Mouse (Mus musculus): ENCODE results near the gene Bbs9. TPM values are rescaled to one million over a fixed set of nuclear protein-coding genes. Genes with fewer than 3 reads are reported as not detected.

The Bbs9 gene
- polyA plus RNA-seq, 1 experiment from 2014 or later, result 7.1 TPM

DNA sequence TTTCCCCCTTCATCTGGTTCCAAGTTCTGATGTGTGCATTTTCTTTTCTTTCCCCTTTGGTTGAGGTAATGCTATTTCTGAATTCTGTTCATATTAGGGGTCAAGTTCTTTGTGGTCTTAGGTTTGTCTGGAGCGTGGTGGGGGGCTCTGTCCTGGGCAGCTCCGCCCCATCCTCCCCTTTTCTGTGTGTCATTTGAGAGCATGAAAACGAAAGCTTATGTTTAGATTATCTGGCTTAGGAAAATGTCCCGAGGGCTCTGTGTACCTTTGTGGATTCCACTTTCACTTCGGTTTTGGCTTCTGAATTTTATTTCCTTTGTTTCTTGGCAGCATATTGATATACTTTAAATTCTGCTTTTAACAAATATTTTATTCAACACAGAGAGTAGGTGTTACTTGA, 80.6 kb downstream of the Bbs9 start:
- no peak for DNase-seq (ENCODE audit: low spot score)
- no peak for ATAC-seq
- Histone ChIP-seq H3K9ac (replicated peaks; ENCODE audit: low read depth) (no peak overlapping the region), H3K9me3 (ENCODE audit: low read length) (no peaks in the 10 kb centered on the region), H3K4me1 (ENCODE audit: insufficient read depth, low read depth, low read length) (no peaks in the 10 kb centered on the region), H3K27ac (ENCODE audit: low read length) (no peak overlapping the region), H3K4me2 (replicated peaks; ENCODE audit: low read depth, low read length) (no peak overlapping the region), H3K4me3 (ENCODE audit: low read depth, low read length) (no peak overlapping the region), H3K27me3 (replicated peaks; ENCODE audit: insufficient read depth, low read length) (no peaks in the 10 kb centered on the region), H3K36me3 (ENCODE audit: insufficient read depth, low read length) (no peaks in the 10 kb centered on the region)
- WGBS, result 44% methylated on average over 5 of the region's 5 CpGs
- TF ChIP-seq CTCF (IDR thresholded peaks at IDR 0.05) (no peak), EP300 (IDR thresholded peaks at IDR 0.05) (no peak)

DNA sequence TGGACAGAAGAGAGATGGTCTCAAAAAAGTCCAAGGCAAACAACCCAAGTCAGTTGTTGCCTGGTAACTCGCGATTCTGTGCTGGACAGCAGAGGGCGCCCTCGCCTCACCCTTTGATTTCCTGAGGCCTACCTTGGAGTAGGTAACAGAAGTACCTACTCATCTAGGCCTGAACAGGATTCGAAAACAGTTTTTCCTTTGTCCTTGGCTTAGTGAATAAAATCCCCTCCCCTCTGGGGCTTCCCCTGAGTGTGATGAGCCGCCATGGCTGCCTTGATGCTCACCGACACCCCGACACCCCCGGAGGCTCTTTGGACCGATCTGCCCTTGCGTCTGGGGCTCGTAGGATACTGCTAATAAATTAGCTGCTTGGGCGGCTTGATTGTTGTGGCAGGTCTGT, 82.0 kb downstream of the Bbs9 start:
- TF ChIP-seq CTCF (IDR thresholded peaks at IDR 0.05) (peak; percentile 84), EP300 (IDR thresholded peaks at IDR 0.05) (no peak)
- Histone ChIP-seq H3K9me3 (ENCODE audit: low read length) (no peaks in the 10 kb centered on the region), H3K4me2 (replicated peaks; ENCODE audit: low read depth, low read length) (no peak overlapping the region), H3K27ac (ENCODE audit: low read length) (no peak overlapping the region), H3K4me3 (ENCODE audit: low read depth, low read length) (no peak overlapping the region), H3K36me3 (ENCODE audit: insufficient read depth, low read length) (no peaks in the 10 kb centered on the region), H3K27me3 (replicated peaks; ENCODE audit: insufficient read depth, low read length) (no peaks in the 10 kb centered on the region), H3K4me1 (ENCODE audit: insufficient read depth, low read depth, low read length) (no peaks in the 10 kb centered on the region), H3K9ac (replicated peaks; ENCODE audit: low read depth) (no peak overlapping the region)
- WGBS, result 48% methylated on average over 13 of the region's 13 CpGs
- peak; percentile 33 for DNase-seq (ENCODE audit: low spot score)
- no peak for ATAC-seq

GRCm38 (mm10) chr9:22563612-22564347, 88.3 kb downstream of the Bbs9 start:
- Histone ChIP-seq H3K27ac (ENCODE audit: low read length) (no peak overlapping the region), H3K9ac (replicated peaks; ENCODE audit: low read depth) (no peak overlapping the region), H3K4me2 (replicated peaks; ENCODE audit: low read depth, low read length) (no peak overlapping the region), H3K36me3 (ENCODE audit: insufficient read depth, low read length) (no peaks in the 10 kb centered on the region), H3K4me3 (ENCODE audit: low read depth, low read length) (no peak overlapping the region), H3K27me3 (replicated peaks; ENCODE audit: insufficient read depth, low read length) (no peaks in the 10 kb centered on the region), H3K4me1 (ENCODE audit: insufficient read depth, low read depth, low read length) (no peaks in the 10 kb centered on the region), H3K9me3 (ENCODE audit: low read length) (no peaks in the 10 kb centered on the region)
- DNase-seq (ENCODE audit: low spot score) (no peak), ATAC-seq (no peak)
- WGBS, result 79% methylated on average over 11 of the region's 11 CpGs
- TF ChIP-seq EP300 (IDR thresholded peaks at IDR 0.05) (no peak), CTCF (IDR thresholded peaks at IDR 0.05) (no peak)

DNA sequence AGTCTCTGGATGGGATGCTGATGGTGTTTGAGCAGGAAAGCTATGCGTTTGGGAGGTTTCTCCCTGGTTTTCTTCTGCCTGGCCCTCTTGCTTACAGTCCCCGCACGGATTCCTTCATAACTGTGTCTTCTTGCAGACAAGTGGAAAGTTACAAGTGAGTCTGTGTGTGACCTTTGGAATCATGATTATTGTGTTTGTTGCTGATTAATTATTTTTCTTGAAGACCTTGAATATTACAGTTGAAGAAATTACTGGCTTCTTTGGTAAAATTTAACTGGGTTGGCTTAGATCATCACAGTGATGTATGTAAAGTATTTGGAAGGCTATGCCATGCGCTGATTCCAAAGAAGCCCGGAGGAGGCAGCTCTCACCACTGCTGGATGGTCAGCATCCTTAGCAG, 92.2 kb downstream of the Bbs9 start:
- no peak overlapping the region for H3K4me2 ChIP-seq (replicated peaks; ENCODE audit: low read depth, low read length)
- no peaks in the 10 kb centered on the region for H3K9me3 ChIP-seq (ENCODE audit: low read length)
- no peaks in the 10 kb centered on the region for H3K36me3 ChIP-seq (ENCODE audit: insufficient read depth, low read length)
- H3K9ac ChIP-seq (replicated peaks; ENCODE audit: low read depth), result no peak overlapping the region
- DNase-seq (ENCODE audit: low spot score), result no peak
- ATAC-seq, result no peak
- H3K4me3 ChIP-seq (ENCODE audit: low read depth, low read length), result no peak overlapping the region
- WGBS, result 91% methylated on average over 5 of the region's 5 CpGs
- H3K27me3 ChIP-seq (replicated peaks; ENCODE audit: insufficient read depth, low read length), result no peaks in the 10 kb centered on the region
- H3K27ac ChIP-seq (ENCODE audit: low read length), result no peak overlapping the region
- no peak for TF ChIP-seq CTCF (IDR thresholded peaks at IDR 0.05)
- TF ChIP-seq EP300 (IDR thresholded peaks at IDR 0.05), result no peak
- H3K4me1 ChIP-seq (ENCODE audit: insufficient read depth, low read depth, low read length), result no peaks in the 10 kb centered on the region

- DNase-seq (ENCODE audit: low spot score), result peak; percentile 29
- H3K4me3 ChIP-seq (ENCODE audit: low read depth, low read length), result no peak overlapping the region
- peak; percentile 40; the same call in 1 of the 2 replicates for ATAC-seq
- 52% methylated on average over 14 of the region's 14 CpGs for WGBS
- H3K36me3 ChIP-seq (ENCODE audit: insufficient read depth, low read length), result no peaks in the 10 kb centered on the region
- H3K9ac ChIP-seq (replicated peaks; ENCODE audit: low read depth), result no peak overlapping the region
- H3K4me1 ChIP-seq (ENCODE audit: insufficient read depth, low read depth, low read length), result no peaks in the 10 kb centered on the region
- H3K9me3 ChIP-seq (ENCODE audit: low read length), result no peaks in the 10 kb centered on the region
- no peaks in the 10 kb centered on the region for H3K27me3 ChIP-seq (replicated peaks; ENCODE audit: insufficient read depth, low read length)
- no peak overlapping the region for H3K4me2 ChIP-seq (replicated peaks; ENCODE audit: low read depth, low read length)
- H3K27ac ChIP-seq (ENCODE audit: low read length), result no peak overlapping the region
- TF ChIP-seq EP300 (IDR thresholded peaks at IDR 0.05) (no peak), CTCF (IDR thresholded peaks at IDR 0.05) (no peak)
Measured at GRCm38 (mm10) chr9:22576426-22577139, 101.1 kb downstream of the Bbs9 start.

DNA sequence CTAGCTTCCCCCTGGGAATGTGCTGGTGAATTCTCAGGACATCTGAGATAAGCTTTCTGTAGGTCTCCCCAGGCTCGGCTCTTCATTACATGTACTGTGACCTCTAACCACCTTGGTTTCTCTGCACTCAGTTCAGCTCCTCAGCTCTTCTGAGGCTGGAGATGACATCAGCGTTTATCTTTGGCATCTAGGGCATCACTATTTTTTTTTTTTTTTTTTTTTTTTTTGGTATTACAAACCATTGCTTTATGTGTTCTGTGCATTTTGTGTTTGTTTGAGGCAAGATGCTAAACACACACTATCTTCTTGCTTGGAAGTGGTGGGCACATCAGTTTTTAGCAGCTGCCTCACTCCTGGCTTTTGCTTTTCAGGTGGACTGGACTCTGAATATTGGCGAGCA, 102.8 kb downstream of the Bbs9 start:
- WGBS, result 83% methylated on average over 3 of the region's 3 CpGs
- no peaks in the 10 kb centered on the region for H3K36me3 ChIP-seq (ENCODE audit: insufficient read depth, low read length)
- DNase-seq (ENCODE audit: low spot score) (no peak), ATAC-seq (no peak)
- no peak overlapping the region for H3K4me2 ChIP-seq (replicated peaks; ENCODE audit: low read depth, low read length)
- H3K27ac ChIP-seq (ENCODE audit: low read length), result no peak overlapping the region
- H3K4me1 ChIP-seq (ENCODE audit: insufficient read depth, low read depth, low read length), result no peaks in the 10 kb centered on the region
- H3K4me3 ChIP-seq (ENCODE audit: low read depth, low read length), result no peak overlapping the region
- no peaks in the 10 kb centered on the region for H3K9me3 ChIP-seq (ENCODE audit: low read length)
- H3K9ac ChIP-seq (replicated peaks; ENCODE audit: low read depth), result no peak overlapping the region
- H3K27me3 ChIP-seq (replicated peaks; ENCODE audit: insufficient read depth, low read length), result no peaks in the 10 kb centered on the region
- TF ChIP-seq CTCF (IDR thresholded peaks at IDR 0.05) (no peak), EP300 (IDR thresholded peaks at IDR 0.05) (no peak)
